Mouse (Mus musculus): ENCODE measurements around the gene Tmem201.

The Tmem201 gene

DNA sequence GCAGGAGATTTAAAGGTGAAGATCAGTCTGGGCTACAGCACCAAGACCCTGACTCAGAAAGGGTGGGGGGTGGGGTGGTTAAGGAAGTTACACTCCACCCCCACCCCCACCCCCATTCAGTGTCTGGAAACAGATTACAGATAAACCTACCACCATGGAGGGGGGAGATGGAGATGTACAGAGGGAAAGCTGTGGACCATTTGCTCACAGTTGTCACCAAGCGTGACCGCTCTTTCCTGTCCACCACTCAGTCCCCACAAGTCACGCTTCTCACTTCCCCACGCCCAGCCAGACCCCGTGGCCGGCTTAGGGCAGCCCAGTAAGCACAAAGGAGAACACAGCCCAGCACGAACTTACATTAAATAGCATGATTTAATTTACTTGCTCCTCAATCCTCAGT lies 6.3 kb upstream of the Tmem201 start:
- DNase-seq: no peak

- no peak for DNase-seq
Observed at GRCm38 (mm10) chr4:149742011-149742530, 4.2 kb upstream of the Tmem201 start.

GRCm38 (mm10) chr4:149740301-149740700 lies 2.5 kb upstream of the Tmem201 start:
- DNase-seq: no peak

GRCm38 (mm10) chr4:149739478-149739877 lies 1.6 kb upstream of the Tmem201 start:
- DNase-seq: peak; percentile 21

GRCm38 (mm10) chr4:149736581-149736980 lies 1.3 kb downstream of the Tmem201 start:
- peak; percentile 46 for DNase-seq

DNA sequence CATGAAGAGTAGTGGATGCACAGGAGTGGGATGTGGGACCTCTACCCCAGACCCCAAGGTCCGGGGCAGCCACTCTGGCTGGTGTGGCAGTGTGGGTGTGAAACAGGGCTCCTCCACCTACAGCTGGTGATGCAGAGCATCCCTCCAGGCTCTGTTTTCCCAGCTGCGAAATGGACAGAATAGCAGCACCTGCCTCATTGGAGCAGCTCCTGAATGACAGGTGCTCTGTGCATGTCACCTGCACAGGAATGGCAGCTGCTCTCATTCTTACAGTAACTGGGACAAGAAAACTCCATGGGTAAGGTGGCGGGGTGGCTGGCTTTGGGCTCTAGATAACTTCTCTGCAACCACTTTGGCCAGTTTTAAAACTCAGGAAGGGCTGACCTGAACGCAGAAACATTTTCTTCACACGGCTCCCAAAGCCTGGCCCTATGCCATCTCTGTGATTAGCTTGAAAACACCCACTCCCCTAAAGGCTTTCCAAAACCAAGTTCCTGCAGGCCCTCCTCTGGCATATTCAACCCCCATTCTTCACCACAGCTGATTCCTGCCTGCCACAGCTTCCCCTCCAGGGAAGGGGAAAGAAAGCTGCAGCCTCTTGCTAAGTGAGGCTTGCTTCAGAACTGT lies 2.1 kb downstream of the Tmem201 start:
- no peak for DNase-seq

DNA sequence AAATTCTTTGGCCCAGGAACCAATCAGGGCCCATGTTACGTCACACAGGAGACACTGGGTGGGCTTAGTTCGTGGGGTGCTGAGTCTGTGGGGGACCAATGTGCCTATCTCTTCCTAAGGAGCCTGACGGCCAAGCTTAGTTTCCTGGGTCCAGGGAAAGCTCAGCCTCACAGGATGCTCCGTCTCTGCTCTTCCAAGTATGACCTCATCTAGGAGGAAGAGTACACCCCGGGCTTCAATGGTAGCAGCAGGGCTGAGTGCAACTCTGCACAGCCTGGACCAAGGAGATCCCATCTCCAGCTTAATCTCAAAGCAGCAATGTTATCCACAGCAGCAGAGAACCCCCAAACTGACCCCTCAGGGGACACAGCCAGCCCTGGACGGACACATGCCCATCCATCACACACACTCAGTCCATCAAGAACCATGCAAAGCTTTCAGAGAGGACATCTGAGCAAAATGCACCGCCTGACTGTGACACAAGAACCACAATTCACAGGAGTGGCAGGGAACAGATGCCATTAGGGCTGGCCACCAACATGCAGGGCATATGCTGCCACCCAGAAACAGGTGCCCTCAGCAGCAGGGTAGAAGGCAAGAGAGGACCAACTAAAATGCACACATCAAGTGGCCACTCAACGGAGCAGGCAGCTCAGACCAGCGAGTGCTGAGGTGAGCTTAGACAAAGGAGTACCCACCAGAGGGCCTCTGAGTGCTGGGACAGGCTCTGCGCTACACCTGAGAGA lies 2.9 kb downstream of the Tmem201 start:
- DNase-seq: no peak

DNA sequence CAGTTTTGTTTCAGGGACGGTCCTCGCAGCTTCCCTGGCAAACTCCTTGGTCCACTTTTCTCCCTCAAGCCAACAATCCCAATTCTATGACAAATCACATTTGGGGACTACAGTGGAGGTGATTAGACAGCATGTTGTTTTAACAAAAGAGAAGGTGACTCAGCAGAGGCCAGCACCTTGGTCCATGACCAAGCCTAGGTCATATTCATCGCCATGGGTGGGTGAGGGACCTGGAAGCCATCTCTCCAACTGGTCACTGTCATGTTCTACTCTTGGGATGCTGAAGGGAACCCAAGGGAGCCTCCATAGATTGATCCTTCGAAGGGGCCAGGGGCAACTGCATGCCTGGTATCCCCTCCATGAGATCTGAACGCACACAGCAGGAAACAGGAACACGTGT lies 3.6 kb downstream of the Tmem201 start:
- no peak for DNase-seq

DNA sequence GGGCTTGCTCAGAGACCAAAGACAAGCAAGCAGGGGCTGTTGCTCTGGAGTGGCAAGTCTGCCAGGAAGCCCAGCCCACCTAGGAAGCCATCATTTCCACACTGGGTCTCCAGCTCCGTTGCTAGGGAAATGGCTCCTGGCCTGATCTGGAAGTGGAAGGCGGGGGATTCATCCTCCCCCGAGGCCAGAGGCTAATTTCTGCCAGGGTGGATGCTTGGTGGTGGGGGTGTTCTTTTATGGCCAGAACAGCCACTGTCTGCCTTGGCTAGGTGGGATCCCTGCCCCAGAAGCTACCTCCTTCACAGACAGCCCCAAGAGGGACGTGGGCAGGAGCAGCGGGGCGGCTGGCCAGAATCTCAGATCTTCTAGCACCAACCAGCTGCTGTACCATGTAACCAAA lies 4.1 kb downstream of the Tmem201 start:
- DNase-seq: no peak

- no peak for DNase-seq
Observed at GRCm38 (mm10) chr4:149732800-149733199, 5.0 kb downstream of the Tmem201 start.

DNA sequence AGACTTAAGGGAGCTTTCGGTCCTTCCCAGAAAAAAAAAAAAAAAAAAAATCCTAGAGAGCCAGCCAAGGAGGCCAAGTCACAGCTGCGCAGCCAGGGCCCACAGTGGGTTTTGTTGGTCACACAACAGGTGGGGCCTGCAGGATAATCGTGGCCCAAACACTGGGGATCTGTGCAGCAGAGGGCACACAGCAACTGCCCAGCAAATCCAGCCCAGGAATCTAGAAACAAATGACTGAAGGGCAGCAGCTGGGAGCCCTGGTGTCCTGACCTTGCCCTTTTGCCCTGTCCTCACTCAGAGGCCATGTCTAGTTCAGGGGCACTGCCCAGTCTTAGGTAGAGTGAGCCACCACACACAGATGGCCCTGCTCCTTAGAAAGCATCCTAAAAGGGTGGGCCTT lies 5.5 kb downstream of the Tmem201 start:
- DNase-seq: no peak

DNA sequence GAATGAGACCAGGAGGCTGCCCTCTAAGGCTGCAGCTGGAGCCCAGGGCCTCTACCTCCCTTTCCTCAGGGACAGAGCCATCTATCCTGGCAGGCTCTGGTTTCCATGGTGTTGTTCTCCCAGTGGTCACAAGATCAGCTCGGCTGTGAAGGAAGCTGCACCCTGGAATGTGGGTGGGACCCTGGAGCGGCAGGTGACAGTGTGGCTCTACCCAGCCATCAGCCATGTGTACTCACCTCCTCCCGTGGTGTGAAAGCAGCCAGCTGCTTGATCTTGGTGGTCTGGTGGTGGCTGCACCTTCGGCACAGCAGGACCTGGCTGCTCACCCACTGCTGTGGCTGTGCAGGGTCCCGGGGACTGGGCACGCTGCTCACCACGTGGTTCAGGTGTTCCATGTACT lies 7.0 kb downstream of the Tmem201 start:
- DNase-seq: no peak

GRCm38 (mm10) chr4:149728810-149729209 lies 9.0 kb downstream of the Tmem201 start:
- peak; percentile 59 for DNase-seq

DNA sequence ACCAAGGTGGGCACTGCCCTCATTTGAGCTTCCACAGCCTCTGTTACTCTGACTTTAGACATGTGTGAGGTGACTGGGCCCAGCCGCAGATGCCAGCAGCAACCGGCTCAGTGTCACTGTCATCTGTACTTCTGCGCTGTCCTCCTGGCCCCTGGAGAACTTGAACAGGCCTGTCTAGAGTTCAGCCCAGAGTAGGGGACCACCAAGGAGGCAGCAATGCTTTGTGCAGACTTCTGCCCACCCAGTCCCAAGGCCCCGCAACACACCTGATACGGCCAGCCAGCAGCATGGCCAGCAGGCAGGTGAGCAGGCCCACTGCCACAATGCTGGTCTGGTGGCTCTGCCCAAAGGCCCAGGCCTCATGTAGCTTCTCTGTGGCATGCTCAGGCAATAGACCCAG lies 10.2 kb downstream of the Tmem201 start:
- no peak for DNase-seq

GRCm38 (mm10) chr4:149725661-149726350 lies 12.0 kb downstream of the Tmem201 start:
- DNase-seq: peak; percentile 82

- no peak for DNase-seq
Observed at GRCm38 (mm10) chr4:149724916-149725470, 12.9 kb downstream of the Tmem201 start.

GRCm38 (mm10) chr4:149723855-149724731 lies 13.8 kb downstream of the Tmem201 start:
- peak; percentile 81 for DNase-seq

GRCm38 (mm10) chr4:149723021-149723390 lies 14.8 kb downstream of the Tmem201 start:
- DNase-seq: no peak

DNA sequence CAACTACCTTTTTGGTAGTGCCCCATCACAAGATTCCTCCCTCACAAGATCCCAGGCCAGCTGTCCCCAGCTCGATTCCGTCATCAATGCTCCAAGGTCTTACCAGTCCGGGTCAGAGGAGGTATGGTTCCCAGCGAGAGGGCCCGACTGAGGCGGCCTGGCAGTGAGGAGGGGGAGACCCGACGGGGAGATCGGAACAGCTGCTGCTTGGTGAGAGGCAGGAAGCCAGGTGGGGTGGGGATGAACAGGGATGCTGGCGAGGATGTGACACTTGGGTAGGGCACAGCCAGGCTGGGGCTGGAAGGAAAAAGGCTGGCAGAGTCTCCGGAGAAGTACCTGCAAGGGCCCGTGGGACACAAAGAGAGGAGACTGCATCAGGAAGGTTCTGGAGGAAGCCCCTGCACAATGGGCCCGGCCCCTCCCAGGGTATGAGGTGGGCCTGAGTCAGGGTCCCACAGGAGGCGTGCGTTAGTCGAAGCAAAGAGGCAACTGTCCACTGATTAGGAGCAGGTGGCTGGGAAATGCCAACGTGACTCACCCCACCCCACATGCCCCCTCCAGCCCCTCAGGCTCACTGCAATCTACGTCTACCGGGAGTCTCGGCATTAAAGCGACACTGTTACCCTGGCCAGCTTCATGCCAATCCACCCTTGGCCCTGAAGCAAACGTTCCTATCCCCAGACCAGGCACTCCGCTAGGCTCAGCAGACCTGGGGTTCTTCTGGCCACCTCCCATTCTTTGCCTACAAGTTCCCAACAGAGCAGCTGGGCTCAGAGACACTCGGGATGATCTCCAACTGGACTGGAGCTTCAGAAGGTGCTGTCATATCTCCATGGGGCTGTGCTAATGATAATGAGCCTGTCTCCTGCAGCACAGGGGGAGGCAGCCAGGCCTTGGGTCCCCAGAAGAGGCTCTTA lies 15.5 kb downstream of the Tmem201 start:
- DNase-seq: no peak

DNA sequence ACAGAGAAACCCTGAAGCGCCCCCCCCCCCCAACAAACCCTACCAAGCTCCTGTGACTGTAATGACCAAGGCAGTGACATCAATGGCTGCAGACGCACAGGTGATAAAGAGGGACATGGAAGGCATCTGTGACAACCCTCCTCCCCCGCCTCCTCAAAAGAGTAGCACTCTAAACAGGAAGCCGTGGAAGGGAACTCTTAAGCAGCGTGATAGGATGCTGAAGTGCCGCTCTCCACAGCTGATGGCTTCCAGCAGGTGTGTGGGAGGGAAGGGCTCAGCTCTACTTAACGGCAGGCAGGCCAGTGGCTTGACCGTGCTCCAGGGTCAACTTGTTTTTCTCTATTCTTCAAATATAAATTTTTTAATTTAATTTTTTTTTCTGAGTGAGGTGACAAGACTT lies 16.7 kb downstream of the Tmem201 start:
- DNase-seq: no peak

GRCm38 (mm10) chr4:149719686-149720085 lies 18.2 kb downstream of the Tmem201 start:
- peak; percentile 35 for DNase-seq

Data from lung, postnatal 36 days (tissue).